Mouse (Mus musculus) adrenal gland, adult (tissue): ENCODE data around the gene Themis2.
A peak's percentile ranks its signal among the peaks of the same experiment; 100 is the strongest.

Experiments
- DNase-seq, 2 experiments: peaks; one replicate each; pipeline ENCODE4 v3.0.0; 2022 to 2023; ENCODE audit warnings: low spot score in 1 of 2; ENCODE audit not compliant: inconsistent age in 2 of 2

The Themis2 gene

GRCm38 (mm10) chr4:132796196-132796886, at the start of gene Themis2:
TSS of gene Themis2 (minus strand) at chr4:132796387.
- DNase-seq, result peak; percentile 79 to 89

- no peak for DNase-seq
Observed at GRCm38 (mm10) chr4:132843705-132844071, 47.5 kb upstream of the Themis2 start.

- DNase-seq, result peak; percentile 93 to 95
Observed at GRCm38 (mm10) chr4:132842970-132843704, 47.0 kb upstream of the Themis2 start, which contains the start of gene Ppp1r8. TSS of gene Ppp1r8 (minus strand) at chr4:132843169.

- peak; percentile 28 to 76 for DNase-seq
Observed at GRCm38 (mm10) chr4:132842281-132842906, 46.2 kb upstream of the Themis2 start.

- no peak for DNase-seq
Observed at GRCm38 (mm10) chr4:132841493-132841892, 45.3 kb upstream of the Themis2 start.

- DNase-seq, result peak; percentile 54 to 77
Observed at GRCm38 (mm10) chr4:132823614-132824366, 27.6 kb upstream of the Themis2 start.

- no peak for DNase-seq
Observed at GRCm38 (mm10) chr4:132818442-132818841, 22.3 kb upstream of the Themis2 start.

GRCm38 (mm10) chr4:132816855-132817254, 20.7 kb upstream of the Themis2 start:
- DNase-seq, result no peak

- no peak for DNase-seq
Observed at GRCm38 (mm10) chr4:132816404-132816803, 20.2 kb upstream of the Themis2 start.

- DNase-seq, result no peak
Observed at GRCm38 (mm10) chr4:132809621-132810020, 13.4 kb upstream of the Themis2 start.

GRCm38 (mm10) chr4:132807771-132808641, 11.8 kb upstream of the Themis2 start:
- no peak for DNase-seq

GRCm38 (mm10) chr4:132806620-132807191, 10.5 kb upstream of the Themis2 start:
- no peak for DNase-seq

GRCm38 (mm10) chr4:132805599-132806197, 9.5 kb upstream of the Themis2 start:
- DNase-seq, result no peak

- DNase-seq, result no peak
Observed at GRCm38 (mm10) chr4:132805146-132805545, 9.0 kb upstream of the Themis2 start.

- no peak for DNase-seq
Observed at GRCm38 (mm10) chr4:132804331-132804730, 8.1 kb upstream of the Themis2 start.

- DNase-seq, result no peak
Observed at GRCm38 (mm10) chr4:132803876-132804275, 7.7 kb upstream of the Themis2 start.

GRCm38 (mm10) chr4:132803212-132803611, 7.0 kb upstream of the Themis2 start:
- DNase-seq, result no peak

- no peak for DNase-seq
Observed at GRCm38 (mm10) chr4:132802171-132802637, 6.0 kb upstream of the Themis2 start.
